13 mouse cellular contexts compared by ENCODE assay signal in the genomic region with DNA sequence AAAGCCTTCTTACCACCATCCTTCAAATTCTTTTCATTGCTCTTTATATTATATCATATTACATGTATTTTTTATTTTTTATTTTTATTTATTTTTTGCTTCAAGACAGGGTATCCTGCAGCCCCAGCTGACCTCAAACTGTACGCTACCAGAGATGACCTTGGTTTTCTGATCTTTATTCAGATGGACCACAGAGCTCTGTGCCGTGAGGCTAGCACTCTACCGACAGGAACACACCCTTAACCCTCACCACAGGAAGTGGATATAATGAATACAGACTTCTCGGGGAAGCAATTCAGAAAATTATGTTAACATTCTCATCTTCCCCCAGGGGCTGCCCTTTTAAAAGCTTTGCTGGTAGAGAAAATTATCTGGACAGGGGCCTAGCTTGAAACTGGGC.
"Had no signal": no experiment of that assay in that cellular context is flagged by ENCODE, and none has a peak within 500 bp of the region (broad histone marks: within the 10 kb centered on the region; RNA-seq: fewer than 3 reads in every experiment).

No protein-coding gene starts in this region.

- H3K36me3 ChIP-seq: kidney, embryonic 15.5 days; limb, embryonic 12.5 days; liver, embryonic 13.5 days; midbrain, embryonic 12.5 days; stomach, embryonic 15.5 days had no signal

- H3K4me2 ChIP-seq: kidney, embryonic 15.5 days; limb, embryonic 12.5 days; liver, embryonic 13.5 days; midbrain, embryonic 12.5 days; stomach, embryonic 15.5 days had no signal

- H3K9me3 ChIP-seq: kidney, embryonic 15.5 days; limb, embryonic 12.5 days; liver, embryonic 13.5 days; megakaryocyte, embryonic 14.5 days; midbrain, embryonic 12.5 days; stomach, embryonic 15.5 days had no signal

- ATAC-seq: liver, postnatal 0 days had no signal

- H3K9ac ChIP-seq: kidney, embryonic 15.5 days; limb, embryonic 12.5 days; liver, embryonic 13.5 days; liver, postnatal 0 days; midbrain, embryonic 12.5 days; stomach, embryonic 15.5 days had no signal

- H3K4me3 ChIP-seq: kidney, embryonic 15.5 days; limb, embryonic 12.5 days; liver, embryonic 13.5 days; megakaryocyte, embryonic 14.5 days; midbrain, embryonic 12.5 days; stomach, embryonic 15.5 days had no signal

- DNase-seq: kidney, adult 11 months; kidney, postnatal 14 days; liver; liver, embryonic 13.5 days; liver, postnatal 0 days; right cerebral cortex, postnatal 14 days; thymus, postnatal 4 days had no signal

- H3K27me3 ChIP-seq: kidney, embryonic 15.5 days; limb, embryonic 12.5 days; liver, embryonic 13.5 days; midbrain, embryonic 12.5 days; stomach, embryonic 15.5 days had no signal

- H3K27ac ChIP-seq: kidney, embryonic 15.5 days; limb, embryonic 12.5 days; liver, embryonic 13.5 days; macrophage; midbrain, embryonic 12.5 days; stomach, embryonic 15.5 days had no signal

- H3K4me1 ChIP-seq: limb, embryonic 12.5 days; midbrain, embryonic 12.5 days; stomach, embryonic 15.5 days had no signal
